Mouse (Mus musculus): Measurements from ENCODE around the gene Magt1.
"Not testable (repeated sequence)": the region's sequence is repeated elsewhere in the genome, so short reads cannot be mapped to it uniquely, and the experiment has no call there.

Magt1 gene

DNA sequence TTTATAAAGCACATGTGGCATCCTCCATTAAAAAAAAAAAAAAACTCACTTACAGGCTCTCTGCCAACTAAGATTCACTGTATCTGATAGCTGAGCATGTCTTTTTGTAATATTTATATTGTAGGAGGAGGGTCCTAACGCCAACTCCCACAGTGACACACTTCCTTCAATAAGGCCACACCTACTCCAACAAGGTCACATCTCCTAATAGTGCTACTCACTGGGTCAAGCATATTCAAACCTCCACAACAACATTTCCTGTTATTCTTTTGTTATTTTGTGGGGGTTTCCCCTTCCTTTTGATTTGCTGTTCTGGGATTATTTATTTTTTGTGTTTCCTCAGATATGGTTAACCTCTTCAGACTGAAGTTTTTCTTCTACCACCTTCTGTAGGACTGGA, 65.3 kb downstream of the Magt1 start:
- DNase-seq, result no peak

DNA sequence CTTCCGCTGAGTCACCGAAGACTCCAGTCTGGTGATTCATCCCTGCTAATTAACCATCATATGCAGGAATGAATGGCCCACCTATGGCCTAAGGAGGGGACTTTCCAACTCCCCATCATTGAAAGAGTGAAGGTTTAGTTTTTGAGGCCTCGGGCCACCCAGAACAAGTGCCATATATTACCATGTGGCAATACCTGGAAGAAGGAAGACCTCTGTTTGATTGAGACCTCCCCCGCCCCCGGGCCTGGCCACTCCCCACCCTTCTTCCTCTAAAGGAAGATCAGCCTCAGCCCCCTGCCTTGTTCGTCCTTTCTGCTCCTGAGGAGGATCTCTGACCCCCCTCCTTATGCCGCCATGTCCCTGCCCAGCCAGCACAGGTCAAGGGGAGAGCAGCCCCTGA, 72.5 kb downstream of the Magt1 start:
- DNase-seq, result no peak

DNA sequence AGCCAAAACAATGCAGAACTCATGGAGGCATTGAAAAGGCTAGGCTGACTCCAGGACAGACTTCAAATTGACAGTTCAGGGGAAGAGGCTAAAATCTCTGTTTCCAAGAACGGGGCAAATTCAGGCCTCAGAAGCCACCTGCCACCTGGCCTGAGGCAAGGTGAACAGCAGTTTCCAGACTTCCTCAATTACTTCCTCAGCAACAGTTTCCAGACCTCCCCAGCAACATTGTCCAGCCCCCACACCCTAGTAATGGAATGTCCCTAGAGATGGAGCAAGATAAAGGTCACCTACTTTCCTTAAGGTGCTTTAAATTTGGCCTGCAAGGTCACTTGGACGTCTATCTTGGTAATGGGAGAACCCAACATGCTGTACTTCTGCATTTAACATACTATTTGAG, 74.0 kb downstream of the Magt1 start:
- DNase-seq, result no peak

DNA sequence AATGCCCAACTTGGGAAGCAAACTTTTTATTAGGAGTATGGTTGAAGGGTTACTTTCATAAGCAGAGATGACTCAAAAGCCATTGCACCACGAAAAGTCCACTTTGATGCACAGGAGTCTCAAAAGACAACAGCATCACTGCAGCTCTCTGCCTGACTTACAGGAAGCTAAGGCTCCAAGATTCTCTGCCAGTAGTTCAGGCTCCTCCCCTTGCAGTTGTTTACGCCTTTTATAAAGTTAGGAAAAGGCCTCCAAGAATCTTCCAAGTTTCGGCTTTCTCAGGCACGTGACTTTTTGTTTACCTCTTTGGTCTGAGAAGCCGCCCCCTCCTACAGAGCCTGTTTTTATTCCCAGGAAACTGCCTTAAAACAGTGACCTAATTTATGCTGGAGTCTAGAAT, 77.4 kb downstream of the Magt1 start:
- DNase-seq, result peak; percentile 5 to 25

DNA sequence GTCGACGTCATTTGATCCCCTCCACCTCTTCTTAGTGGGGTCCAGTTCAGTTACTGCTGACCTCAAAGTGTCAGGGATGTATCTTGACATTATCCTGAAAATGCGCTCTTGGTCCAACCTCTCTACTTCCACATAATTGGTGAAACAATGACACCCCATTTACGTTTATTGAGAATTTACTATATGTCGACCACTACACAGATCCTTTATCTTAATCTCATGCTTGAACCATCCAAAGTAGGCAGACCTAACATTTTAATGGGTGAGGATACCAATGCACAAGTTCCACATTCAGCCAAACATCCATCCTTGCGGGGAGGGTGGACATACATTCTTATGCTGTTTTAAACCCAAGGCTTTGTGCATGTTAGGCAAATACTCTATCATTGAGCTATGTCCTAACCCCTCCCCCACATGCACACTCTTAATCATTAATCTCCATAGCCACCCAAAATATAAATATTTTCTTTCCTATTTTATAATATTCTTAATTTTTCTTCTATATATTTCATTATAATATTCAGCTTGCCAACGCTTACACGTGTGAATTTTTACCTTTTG, 82.1 kb downstream of the Magt1 start:
- peak in 1 of 2 experiments; percentile 2 for DNase-seq

DNA sequence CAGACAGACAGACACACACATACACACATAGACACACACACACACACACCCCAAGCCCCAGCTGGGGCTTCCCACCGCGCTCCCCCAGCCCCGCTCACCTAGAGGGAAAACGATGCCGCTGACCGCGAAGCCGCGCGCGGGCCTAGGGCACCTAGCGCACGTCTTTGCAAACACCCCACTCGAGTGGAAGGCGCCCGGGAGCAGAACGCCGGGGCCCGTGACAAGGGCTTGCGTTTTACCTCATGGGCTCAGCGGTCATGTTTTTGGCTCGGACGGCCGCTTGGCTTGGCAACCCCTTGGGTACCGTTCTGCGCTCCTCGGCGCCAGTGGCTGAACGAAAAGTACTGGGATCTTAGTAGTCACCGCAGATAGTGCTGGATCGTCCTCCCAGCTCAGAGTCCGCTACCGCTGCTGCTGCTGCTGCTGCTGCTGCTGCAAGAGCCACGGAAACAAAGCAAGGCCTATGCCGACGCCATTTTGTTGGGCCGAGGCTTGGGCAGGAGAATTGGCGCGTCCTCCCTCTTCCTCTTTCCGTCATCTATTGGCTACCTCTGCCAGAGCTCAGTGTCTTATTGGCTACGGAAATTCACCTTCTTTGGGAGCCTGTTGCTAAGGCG, 82.7 kb downstream of the Magt1 start, which contains the start of gene Atrx:
Gene Atrx, minus strand, starts transcription at position 543 of the 617 bp plus-strand sequence.
- peak; percentile 75 to 85 for DNase-seq

DNA sequence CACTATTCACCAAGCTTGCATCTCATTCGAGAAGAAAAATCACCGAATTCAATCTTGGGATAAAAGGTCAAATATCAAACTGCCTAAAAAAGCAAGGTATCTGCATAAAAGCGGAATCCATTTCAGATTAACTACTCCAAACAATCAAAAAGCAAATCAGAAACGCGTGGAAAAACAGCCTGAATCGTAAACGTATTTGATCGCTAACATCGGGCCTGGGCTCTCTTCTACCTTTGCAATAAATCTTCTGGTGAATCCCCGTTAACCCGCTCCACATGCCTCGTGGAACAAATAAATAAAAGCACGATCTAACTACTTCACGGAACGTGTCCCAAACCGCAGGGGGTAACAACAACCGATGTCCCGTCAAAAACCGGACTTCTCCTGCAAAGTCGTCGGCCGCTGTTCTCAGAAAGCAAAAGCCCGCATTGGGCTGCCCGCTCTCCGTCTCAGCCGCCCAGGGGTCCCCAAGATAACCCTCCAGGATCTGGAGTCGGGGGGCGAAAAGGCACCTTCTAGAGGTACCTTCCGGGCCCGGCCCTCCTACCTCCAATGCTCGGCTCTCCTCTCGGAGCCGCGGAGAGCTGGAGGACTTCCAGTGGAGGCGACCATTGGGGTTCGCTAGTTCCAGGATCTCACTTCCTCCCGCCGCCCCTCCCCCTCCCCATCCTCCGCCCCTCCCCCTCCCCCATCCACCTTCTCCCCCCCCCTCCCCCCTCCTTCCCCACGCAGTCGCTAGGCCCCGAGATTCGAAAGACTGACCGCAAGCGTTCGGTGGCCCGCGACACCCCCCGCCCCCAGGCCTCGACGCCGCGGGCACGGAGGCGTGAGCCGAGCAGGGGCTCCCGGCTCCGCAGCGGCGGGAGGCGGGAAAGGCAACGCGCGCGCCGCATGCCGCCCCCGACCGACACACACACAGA, 83.5 kb downstream of the Magt1 start:
- peak; percentile 59 to 72 for DNase-seq

DNA sequence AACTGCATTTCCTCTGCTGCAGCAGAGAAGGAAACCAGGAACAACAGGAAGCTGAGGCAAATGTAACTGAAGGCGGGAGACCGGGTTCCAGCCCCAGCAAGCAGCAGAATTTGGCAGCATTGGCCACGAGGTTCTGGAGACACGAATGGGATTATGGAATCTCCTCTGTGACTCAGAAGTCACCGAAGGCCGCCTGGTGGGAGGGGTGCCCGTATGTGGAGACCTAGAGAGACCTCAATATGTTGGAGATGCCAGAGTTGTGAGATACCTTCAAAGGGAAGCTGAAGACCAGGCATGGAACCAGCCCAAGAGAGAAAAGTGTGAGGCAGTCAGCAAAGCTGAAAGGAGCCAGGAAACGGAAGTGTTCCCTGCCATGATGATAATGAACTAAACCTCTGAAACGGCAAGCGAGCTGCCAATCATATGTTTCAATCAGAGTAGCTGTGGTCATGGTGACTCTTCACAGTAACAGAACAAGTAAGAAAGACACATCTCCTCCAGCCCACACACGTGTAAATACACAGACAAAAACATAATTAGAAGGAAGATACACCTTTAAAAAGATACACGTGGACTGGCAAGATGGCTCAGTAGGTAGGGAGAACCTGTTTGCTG, 85.5 kb downstream of the Magt1 start:
- DNase-seq, result peak; percentile 3 to 19

DNA sequence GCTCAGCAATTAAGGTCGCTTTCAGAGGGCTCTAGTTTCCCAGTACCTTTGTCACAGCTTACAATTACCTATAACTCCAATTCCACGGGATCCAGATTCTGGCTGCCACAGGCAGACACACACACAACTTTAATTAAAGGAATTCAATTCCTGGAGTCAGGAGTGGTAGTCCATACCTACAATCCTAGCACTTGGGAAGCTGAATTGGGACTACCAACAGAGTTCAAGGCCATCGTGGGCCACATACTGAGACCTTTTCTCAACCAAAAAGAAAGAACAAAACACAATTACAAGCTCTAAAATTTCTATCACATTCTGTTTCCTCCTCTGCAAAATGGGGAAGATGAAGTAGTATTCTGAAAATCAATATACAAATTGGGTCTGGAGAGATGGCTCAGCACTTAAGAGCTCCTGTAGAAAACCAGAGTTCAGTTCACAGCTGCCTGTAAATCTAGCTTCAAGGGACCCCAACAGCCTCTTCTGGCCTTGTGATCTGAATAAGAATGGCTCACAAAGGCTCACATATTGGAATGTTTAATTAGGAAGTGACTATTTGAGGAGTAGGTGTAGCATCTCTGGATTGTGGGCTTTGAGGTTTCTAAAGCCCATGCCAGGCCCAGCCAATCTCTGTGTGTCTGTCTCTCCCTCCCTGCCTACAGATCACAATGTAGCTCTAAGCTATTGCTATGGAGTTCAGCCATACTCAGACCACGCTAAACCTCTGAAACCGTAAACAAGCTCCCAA, 87.2 kb downstream of the Magt1 start:
- no peak for DNase-seq

DNA sequence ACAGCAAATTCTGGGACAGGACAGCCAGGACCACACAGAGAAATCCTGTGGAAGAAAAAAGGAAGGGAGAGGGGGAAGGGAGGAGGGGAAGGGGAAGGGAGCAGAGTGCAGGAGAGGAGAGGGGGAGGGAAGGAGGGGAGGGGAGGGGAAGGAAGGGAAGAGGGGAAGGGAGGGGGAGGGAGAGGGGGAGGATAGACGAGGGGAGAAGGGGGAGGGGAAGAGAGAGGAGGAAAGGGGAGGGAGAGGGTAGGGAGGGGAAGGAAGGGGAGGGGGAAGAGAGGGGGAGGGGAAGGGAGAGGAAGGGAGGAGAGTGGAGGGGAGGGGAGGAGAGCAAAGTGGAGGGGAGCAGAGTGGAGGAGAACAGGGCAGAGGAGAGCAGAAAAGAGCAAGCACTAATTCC, 87.8 kb downstream of the Magt1 start:
- DNase-seq, result no peak

DNA sequence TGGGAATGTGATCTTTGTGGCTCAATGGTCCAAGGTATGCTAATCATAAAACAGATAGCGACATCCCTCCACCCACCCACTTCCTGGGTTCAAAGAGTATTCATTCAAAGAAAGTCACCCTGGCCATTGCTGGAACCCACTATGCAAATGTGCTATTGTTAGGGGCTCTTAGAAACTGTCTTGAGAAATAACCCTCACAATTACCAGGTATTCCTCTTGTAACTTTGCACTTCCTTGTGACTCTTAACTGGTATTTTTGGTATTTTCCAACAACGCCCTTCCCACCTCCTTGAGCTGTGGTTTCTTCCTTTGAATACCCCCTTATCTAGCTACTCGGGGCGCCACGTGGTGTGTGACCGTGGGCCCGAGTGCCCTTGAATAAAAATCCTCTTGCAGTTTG, 88.7 kb downstream of the Magt1 start:
- DNase-seq, result not testable (repeated sequence)

DNA sequence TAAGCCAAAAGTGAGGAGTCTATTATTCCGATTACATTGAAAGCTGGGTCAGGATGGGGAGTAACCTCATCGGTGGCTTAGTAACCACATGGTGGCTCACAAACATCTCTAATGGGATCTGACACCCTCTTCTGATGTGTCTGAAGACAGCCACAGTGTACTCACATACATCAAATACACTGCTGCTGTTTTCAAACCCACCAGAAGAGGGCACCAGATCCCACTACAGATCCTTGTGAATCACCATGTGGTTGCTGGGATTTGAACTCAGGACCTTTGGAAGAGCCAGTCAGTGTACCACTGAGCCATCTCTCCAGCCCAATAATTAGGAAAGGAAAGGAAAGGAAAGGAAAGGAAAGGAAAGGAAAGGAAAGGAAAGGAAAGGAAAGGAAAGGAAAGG, 90.3 kb downstream of the Magt1 start:
- DNase-seq, result peak; percentile 21 to 53

Measured in kidney, postnatal 4 days (tissue).